Mouse (Mus musculus): ENCODE measurements around the gene Mtmr2.

GRCm38 (mm10) chr9:13807657-13808056, 59.4 kb downstream of the Mtmr2 start:
- TF ChIP-seq CTCF (IDR thresholded peaks at IDR 0.05) = no peak
- TF ChIP-seq EP300 (IDR thresholded peaks at IDR 0.05) = no peak

All from lung, postnatal 0 days (tissue).